Mouse (Mus musculus): Measurements from ENCODE around the gene Csrp1.

Csrp1 gene

DNA sequence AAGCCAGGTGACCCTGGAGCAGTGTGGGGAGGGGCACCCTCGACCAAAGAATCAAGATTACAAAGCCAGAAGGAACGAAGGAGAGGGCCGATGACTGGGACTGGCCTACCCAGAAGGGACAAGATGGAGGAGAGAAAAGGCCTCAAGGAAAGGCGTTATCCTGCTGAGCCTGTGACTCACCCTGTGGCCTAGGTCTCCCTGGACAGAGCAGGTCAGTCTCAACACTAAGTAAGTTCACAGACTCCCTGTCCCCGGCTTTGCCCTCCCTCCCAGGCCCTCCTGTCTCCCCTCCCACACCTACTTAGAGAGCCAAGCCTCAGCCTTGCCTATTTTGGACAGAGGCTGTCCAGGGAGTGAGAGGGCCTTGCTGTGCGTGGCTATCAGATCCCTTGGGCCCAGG lies at the start of gene Csrp1:
Csrp1 (plus strand) TSS at position 79 of the 400 bp plus-strand sequence.
- DNase-seq (ENCODE audit: extremely low spot score, low read depth, low spot score) = no peak

DNA sequence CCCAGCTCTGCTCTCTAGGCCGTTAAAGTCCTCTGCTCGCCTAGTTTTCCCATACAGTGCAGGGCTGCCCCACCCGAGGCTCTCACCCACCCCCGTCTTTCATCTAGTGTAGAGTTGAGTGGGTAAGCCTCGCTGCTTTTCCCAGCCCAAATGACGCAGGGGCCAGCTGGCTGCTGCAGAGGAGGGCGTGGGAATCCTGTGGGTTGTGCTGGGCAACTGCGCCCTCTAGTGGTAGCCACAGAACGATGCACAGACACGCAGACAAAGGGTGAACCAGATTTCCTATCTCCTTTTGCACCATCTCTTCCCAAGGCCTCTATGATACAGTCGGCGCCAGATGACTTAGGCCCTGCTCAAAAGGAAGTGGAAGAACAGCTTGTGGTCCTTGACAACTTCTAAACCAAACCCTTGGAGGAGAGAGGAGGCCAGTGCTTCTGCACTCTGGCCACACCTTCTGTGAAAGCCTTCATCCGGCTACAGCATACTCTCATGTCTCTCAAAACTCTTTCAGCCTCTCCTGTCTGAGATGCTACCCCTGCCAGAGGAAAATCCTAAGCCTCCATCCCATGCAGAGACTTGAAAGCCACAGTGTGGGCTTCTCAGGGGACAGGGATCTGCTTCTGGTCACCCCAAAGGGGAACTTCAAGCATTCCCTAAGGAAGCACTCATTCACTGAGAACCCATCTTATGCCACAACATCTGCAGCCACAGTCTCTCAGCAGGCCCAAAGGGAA lies 49.3 kb upstream of the Csrp1 start:
- DNase-seq (ENCODE audit: extremely low spot score, low read depth, low spot score) = peak; percentile 53

DNA sequence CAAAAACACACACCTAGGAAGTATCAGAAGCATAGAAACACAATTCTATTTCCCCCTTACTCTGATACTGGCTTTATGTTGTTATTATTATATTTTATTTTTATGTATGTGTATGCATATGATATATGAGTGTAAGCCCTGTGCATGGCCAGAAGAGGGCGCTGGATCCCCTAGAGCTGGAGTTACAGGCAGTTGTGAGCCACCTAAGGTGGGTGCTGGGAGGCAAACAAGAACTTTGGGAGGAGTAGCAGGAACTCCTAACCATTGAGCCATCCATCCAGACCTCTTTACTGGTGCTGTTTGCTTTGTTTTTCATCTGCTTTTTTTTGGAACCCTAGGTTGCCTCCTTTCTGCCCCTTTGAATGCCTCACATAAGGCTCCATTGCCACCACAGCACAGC lies 48.5 kb upstream of the Csrp1 start:
- no peak for DNase-seq (ENCODE audit: extremely low spot score, low read depth, low spot score)

DNA sequence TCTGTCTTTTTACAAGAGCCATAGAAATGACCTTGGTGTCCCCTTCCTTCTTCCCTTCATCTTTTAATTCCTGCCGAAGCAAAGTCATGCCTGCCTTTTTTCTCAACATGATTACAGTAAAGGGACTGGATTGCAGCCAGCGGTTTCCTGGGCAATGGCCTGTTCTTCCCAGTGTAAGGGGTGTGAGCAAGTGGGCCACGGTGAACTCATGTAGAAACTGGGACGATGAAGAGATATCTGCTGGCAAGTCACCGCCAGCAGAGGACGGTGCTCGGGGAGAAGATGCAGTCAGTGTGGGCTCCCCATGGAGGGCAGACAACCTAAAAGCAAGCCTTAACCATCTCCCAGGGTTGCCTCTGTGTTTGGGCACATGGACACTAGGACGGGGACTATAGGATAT lies 47.9 kb upstream of the Csrp1 start:
- DNase-seq (ENCODE audit: extremely low spot score, low read depth, low spot score) = no peak

DNA sequence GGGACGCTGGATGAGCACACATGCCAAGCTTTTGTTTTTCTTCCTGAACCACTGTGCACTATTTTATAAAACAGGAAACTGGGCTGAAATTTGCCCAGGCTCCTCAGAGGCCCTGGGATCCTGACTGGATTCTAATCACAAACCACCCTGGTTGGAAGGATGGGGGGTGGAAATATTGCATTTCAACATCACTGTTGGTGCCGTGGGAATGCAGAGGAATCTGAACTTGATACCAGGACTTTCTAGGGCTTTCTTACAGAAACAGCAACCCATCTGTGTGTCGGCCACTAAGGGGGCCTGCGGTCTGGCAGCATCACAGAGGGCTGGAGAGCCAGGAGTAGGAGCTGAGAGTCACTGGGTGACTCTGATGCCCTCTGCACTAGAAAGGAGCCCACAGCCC lies 47.5 kb upstream of the Csrp1 start:
- no peak for DNase-seq (ENCODE audit: extremely low spot score, low read depth, low spot score)

DNA sequence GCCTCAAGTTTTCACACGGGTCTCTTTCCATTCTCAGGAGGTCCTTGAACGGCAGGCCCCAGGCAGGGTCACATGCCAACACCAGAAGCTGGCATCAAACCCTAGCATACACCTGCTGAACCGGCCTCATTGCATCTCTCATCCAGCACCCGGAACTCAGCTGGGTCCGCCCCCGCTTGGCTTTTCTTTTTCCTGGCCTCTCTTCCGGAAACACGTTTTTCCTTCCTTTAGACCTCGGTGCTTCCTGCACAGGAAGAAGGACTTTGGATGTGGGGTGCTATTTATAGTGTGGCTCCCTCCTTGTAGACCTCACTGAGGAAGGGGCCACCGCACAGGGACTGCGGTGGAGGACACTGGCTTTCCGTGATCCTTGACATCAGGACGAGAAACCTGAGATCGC lies 46.4 kb upstream of the Csrp1 start:
- no peak for DNase-seq (ENCODE audit: extremely low spot score, low read depth, low spot score)

DNA sequence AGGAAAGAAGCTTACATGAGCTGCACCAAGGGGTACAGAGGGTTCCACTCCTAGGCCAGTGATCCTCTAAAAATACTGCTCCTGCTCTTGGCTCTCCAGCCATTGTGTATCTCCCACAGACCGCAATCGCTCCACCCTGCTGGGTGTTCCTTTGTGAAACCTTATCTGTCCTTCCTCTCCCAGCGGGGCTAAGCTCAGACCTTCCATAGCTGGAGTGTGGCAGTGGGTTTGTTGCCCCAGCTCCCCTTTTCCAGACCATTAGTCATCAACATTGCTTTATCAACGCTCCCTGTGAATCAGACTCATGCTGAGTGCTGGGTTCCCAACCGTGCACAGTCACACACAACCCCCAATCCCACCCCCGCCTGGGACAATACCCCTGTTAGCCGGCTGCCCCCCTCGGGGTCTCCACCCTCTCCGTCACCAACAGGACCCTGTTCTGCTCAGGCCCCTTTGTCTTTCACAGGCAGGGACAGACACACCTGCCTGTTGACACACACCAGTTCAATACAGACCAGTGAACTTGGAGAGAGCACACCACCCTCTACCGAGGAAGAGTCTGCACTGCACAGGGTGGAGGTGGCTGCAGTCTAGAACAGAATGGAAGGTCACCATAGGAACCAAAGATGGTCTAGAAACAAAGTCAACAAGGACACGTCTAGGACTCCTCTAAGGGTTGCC lies 44.3 kb upstream of the Csrp1 start:
- no peak for DNase-seq (ENCODE audit: extremely low spot score, low read depth, low spot score)

DNA sequence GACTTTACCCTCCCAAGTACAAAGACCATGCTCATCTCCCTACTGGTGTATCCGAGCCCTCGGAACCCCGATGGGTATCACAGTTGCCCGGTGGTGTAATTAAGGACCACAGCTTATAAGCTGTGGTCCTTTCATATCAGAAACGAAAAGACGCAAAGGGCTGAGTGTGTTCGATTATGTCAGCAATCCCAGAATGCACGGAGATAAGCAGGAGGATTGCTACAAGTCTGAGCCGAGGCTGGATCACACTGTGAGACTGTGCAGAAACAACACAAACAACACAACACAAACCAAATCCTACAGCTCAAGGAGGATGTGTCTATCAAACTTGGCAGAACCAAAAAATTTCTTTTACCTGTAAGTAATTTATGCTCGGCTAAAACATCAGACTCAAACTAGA lies 43.6 kb upstream of the Csrp1 start:
- DNase-seq (ENCODE audit: extremely low spot score, low read depth, low spot score) = no peak

DNA sequence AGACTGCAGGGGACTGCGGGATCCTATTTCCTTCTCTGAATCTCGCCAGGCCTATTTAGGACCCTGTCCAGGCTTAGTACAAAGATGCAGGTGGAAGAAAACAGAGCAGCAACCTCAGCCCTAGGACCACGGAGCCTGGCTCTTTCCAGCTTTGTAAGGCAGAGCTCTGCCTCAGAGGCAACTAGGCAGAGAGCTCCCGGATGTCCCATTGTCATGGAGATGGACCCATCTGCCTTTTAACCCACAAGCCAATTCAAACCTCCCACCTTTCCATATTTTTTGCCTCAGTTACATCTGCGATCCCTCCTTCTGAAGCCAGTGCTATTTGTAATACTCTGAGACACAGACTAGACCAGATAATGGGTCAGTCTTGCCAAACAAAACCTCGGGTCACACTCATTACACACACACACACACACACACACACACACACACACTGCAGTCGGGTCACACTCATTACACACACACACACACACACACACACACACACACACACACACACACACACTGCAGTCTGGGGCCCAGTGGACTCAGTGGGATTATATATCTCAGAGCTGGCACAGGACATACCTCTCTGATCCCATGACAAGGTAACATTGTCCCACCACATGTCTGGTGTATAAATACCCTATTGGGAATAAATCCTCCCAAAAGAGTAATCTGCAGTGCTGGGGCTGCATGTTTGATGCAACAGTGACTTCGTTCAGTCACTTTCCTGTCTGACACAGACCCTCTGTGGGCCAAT lies 42.8 kb upstream of the Csrp1 start:
- DNase-seq (ENCODE audit: extremely low spot score, low read depth, low spot score) = no peak

DNA sequence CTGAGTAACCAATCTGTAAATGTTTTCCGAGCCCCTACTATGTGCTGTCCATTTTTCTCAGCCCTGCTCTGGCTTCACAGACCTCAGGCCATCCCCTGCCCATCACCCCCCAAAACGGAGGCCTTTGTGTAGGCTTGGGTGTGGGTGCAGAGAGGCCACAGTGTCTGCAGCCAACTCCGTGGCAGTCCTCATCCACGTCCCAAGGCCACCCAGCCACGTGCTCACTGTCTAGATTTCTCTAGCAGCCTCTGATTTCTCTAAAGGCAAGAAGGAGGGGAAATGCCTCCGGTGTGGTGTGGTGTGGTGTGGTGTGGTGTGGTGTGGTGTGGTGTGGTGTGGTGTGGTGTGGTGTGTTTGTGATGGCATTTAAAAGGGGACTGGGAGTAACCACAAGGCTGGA lies 41.7 kb upstream of the Csrp1 start:
- no peak for DNase-seq (ENCODE audit: extremely low spot score, low read depth, low spot score)

DNA sequence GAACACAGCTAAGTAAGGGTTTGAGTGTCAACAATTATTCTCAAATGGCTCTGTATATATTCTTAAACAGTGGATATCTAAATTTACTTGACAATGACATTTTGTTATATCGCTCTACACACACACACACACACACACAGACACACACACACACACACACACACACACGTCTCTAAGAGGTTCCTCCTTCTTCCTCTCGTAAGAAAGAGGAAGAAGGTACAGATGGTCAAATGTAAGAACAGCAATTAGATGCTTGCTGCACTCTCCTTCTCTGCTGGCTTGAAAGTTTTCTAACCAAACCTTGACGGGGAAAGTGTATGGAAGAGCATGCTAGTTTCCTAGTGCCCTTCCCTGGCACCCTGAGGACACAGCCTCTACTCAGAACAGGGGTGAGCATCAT lies 39.1 kb upstream of the Csrp1 start:
- no peak for DNase-seq (ENCODE audit: extremely low spot score, low read depth, low spot score)

DNA sequence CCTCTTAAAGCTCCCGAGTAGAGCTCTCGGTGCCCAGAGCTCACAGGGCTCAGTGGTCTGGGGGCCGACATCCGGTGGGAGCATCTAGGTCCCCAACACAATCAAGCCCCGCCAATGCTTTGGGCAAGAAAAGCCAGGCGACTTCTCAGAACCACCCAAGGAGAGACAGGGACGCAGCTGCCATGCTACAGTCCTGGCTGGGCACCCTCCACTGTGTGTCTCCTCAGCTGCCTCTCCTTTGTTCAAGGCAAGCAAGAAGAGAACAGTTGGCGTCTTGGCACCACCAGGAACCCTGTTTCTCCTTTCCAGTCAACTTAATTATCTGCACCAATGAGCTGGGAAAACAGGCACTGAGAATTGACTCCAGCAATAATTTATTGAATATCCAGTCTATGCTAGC lies 38.7 kb upstream of the Csrp1 start:
- no peak for DNase-seq (ENCODE audit: extremely low spot score, low read depth, low spot score)

DNA sequence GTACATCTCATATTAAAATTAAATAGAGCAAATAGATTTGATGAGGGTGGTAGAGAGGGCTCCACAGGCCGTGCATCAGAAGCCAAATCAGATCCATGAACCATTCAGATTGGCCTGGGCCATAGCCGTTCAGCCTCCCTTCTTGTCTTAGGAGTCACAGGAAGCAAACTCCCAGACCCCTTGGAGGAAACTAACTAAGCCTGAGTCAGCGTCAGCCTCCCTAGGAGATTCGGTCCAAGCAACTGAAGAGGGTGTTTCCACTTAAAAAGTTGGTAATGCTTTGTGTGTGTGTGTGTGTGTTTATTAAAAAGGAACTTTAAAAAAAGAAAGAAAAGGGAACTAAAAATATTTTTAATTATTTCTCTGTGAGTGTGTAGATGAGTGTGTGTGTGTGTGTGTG lies 35.0 kb upstream of the Csrp1 start:
- no peak for DNase-seq (ENCODE audit: extremely low spot score, low read depth, low spot score)

DNA sequence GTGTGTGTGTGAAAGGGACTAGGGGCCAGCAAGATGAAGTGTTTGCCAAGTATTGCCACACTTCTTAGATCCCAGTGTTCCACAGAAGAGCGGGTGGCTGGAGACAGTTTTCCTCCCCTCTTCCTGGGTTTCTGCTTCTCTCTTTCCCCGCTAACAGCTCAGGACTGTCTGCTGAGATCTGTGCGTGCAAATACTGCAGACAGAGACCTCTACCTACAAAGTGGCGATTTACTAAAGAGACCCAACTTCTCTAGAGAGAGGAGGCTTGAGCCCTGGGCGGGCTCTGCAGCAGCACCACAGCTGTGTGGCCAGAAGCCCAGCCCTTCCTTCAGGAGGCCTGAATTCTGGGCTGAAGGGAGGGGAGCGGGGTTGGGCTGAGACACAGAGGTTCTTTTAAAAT lies 34.5 kb upstream of the Csrp1 start:
- no peak for DNase-seq (ENCODE audit: extremely low spot score, low read depth, low spot score)

DNA sequence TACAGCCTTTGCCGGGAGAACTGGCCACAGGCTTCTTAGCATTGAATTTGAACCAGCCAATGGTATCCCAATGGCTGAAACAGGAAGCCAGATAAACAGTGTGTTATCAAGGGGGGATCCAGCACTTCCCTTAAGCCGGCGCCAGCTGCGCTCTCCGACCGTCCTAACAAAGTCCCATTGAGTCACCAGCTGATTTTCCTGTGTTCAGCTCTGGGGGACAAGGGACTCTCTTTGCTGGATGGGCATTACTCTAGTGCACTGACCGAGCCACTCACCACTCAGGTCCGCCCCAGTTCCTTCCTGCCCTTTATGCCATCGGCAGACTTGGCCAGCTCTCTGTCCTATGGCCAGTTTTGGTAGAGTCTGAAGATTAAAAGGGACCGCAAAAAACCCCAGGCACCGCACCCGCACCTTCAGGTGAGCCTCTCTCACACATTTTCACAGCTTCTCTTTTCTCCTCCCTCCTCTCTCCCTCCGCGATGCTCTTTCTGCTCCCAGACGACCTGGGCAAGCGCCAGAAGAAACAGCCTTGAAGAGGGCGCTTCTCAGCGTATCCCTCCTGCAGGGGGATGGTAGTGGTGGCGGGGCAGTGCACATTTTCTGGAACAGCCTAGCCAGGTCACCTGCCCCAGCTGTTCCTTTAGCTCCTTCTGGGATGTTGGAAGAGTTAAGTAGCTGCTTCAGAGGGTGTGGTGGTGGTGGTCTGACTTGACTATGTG lies 32.9 kb upstream of the Csrp1 start:
- DNase-seq (ENCODE audit: extremely low spot score, low read depth, low spot score) = no peak

DNA sequence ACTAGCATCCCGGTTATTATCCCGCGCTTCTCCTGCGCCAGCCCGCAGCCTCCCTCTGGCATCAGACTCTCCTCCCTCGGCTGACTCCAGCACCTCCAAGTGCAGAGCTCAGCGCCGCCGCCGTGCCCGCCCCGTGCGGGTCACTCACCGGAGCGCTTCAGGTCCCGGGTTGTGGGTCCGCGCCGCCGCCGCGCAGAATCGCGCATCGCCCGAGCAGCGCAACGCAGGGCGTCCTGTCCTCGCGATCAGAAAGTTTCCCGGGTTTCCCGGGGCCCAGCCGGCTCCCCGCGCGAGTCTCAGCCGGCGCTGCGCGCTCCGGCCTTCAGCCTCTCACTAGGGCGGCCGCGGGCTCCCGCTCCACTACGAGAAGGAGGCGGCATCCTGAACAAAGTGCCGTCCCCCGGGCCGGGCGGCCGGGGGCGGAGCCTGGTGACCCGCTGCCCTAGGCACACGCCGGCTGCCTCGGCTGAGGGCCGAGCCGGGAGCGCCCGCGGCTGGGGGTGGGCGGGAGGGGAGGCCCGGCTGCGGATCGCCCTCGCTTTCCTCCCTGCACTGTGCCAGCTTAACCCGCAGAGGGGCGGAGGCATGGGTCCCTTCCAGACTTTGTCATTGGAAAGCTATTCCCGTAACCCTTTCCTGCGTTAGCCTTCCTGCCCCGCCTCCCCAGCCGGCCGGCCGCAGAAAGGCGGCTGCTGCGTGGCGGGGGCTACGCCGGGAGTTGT lies 31.9 kb upstream of the Csrp1 start:
- DNase-seq (ENCODE audit: extremely low spot score, low read depth, low spot score) = no peak

DNA sequence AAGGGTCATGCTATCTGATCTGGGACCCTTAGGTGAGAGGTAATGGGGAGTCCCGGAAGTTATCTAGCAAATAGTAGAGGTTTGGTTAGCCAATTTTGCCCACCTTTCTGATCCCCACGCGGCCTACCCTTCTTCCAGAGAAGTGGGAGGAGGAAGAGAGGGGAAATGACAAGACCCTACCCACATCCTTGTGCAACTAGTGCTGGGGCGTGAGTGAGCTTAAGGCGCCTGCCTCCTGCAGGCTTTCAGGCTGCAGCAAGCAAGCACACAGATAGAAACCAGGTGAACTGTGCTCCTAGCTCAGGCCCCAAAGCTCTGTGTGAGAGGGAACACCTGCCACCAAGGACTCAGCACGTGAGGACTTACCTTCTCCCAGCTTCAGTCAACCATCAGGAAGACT lies 31.2 kb upstream of the Csrp1 start:
- DNase-seq (ENCODE audit: extremely low spot score, low read depth, low spot score) = no peak

DNA sequence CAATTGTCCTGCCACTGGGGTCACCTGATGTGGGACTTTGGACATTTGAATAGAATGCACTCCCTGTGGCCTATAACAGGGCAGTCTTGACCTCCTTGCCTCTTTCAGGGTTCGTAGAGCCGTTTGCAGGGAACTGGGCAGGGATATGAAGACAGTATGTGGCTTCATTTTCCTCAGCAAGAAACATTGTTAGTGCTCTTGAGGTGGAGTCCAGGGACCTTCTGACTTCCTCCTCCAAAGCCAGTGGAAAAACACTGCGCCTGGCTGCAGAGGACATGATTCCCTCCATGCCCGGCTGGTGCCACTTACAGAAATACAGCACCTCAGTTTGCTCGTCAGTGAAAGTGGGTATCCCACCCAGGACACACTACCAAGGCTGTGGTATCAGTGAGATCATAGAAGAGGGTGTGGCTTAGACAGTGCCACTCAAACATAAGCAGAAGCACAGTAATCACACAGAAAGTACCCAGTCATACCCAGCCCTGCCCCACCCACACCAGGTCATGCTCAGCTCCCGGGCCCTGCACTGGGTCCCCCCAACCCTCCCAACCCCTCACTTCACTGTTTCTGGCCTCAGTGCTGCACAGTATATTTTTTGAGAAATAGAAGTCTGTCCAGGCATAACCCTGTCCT lies 29.0 kb upstream of the Csrp1 start:
- no peak for DNase-seq (ENCODE audit: extremely low spot score, low read depth, low spot score)

DNA sequence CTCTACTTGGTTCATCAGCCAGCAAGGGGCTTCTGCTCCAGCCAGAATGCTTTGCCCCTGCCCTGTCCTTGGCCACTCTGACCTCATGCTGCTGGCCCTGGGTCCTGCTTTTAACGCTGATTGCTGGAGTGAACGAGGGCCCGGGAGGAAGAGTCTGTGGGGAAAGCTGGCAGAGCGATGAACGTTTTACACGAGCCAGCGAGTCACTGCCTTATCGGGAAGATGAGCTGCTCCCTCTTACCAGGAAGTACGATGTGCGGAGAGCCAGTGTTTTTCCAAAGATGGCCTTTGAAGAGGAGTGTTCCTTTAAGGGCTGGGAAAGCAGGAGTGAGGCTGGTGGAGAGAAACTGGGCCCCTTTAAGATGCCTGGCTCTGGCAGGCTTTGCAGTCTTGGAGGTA lies 28.4 kb upstream of the Csrp1 start:
- DNase-seq (ENCODE audit: extremely low spot score, low read depth, low spot score) = no peak

DNA sequence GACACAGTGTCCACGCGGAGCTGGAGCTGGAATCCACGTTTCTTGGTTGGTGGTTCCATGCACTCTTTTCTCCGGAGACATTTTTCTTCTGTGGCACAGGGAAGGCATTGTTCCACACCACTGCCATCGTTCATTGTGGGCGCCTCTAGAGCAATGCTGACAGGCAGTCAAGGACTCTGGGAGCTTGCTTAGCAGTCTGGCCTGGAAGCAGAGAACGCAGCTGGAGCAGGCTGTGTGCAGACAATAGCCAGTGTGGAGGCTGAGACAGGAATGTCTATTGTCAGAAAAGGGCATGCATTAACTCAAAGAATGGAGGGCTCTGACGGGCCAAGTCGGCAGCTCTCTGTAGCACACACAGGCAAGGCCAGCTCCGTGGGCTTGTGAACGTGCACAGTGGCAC lies 25.7 kb upstream of the Csrp1 start:
- DNase-seq (ENCODE audit: extremely low spot score, low read depth, low spot score) = no peak
